Mouse (Mus musculus) G1E (cell line): Measurements from ENCODE around the gene Anxa9. TPM values are rescaled to one million over a fixed set of nuclear protein-coding genes. Genes with fewer than 3 reads are reported as not detected.

Source experiments
- ATAC-seq: 2 replicates; pipeline ENCODE4 v1.8.0; 2016; ENCODE audit warnings: mild to moderate bottlenecking; ENCODE audit not compliant: insufficient number of reproducible peaks, poor library complexity, low FRiP score, severe bottlenecking; ENCODE audit errors: extremely low read depth
- DNase-seq: peaks from one replicate; pipeline ENCODE4 v3.0.0; 2012; ENCODE audit warnings: low spot score
- H3K27me3 ChIP-seq: 2 replicates; pipeline ENCODE4 v1.6.1; 2012; ENCODE audit warnings: mild to moderate bottlenecking, low read length, inconsistent platforms; ENCODE audit not compliant: insufficient read depth
- H3K36me3 ChIP-seq: replicated peaks from 2 replicates; pipeline ENCODE3; 2012; ENCODE audit warnings: mild to moderate bottlenecking, inconsistent platforms
- H3K4me1 ChIP-seq: 2 replicates; pipeline ENCODE4 v1.6.1; 2012; ENCODE audit warnings: low read depth, low read length, inconsistent platforms, mixed read lengths; ENCODE audit not compliant: insufficient read depth
- H3K4me3 ChIP-seq: 2 replicates; pipeline ENCODE4 v1.5.1; 2012; ENCODE audit warnings: low read depth, mild to moderate bottlenecking, inconsistent platforms, low read length, moderate library complexity, mixed read lengths
- H3K9me3 ChIP-seq: replicated peaks from 2 replicates; pipeline ENCODE4 v1.6.1; 2012; ENCODE audit warnings: inconsistent platforms
- CTCF ChIP-seq: IDR thresholded peaks from 2 replicates; pipeline ENCODE4 v1.5.1; 2012; ENCODE audit warnings: low read depth, low read length, inconsistent platforms, mixed read lengths
- GATA1 ChIP-seq: IDR thresholded peaks from 2 replicates; pipeline ENCODE4 v1.6.1; 2012; ENCODE audit warnings: borderline replicate concordance, low read length, inconsistent platforms, mixed read lengths
- GATA2 ChIP-seq: IDR thresholded peaks from 2 replicates; pipeline ENCODE4 v1.6.1; 2012; ENCODE audit warnings: low read depth, low read length, inconsistent platforms, borderline replicate concordance
- POLR2AphosphoS5 ChIP-seq: IDR thresholded peaks from 2 replicates; pipeline ENCODE4 v1.6.1; 2012; ENCODE audit warnings: low read depth, low read length, inconsistent platforms; ENCODE audit not compliant: insufficient replicate concordance
- TAL1 ChIP-seq: conservative IDR thresholded peaks from 2 replicates; pipeline ENCODE4 v1.6.1; 2012; ENCODE audit warnings: low read depth, low read length, inconsistent platforms, mixed read lengths
- polyA plus RNA-seq: library from polyadenylated mRNA; stranded (reverse); fragments of >175 nt; gene quantifications from 2 replicates; pipeline ENCODE4 v1.2.3, GENCODE M21; 2012
- total RNA-seq, 2 experiments: library from RNA; stranded (forward) in 1 of 2; stranded (reverse) in 1 of 2; fragments of 200-1000 nt in 1 of 2; fragments of >200 nt in 1 of 2; fragmentation: Nextera tagmentation in 1 of 2; gene quantifications; 2 replicates each; pipeline ENCODE4 v1.2.3; 2014 to 2017

Anxa9 gene
- total and polyA plus RNA-seq, 3 experiments, result 1.4 to 29.8 (median 9.4) TPM

GRCm38 (mm10) chr3:95301204-95301796 lies 5.7 kb downstream of the Anxa9 start:
- no peak for ATAC-seq
- DNase-seq, result no peak
- Histone ChIP-seq H3K4me3 (no peak overlapping the region), H3K4me1 (peaks cover 18% of the 10 kb centered on the region), H3K9me3 (no peaks in the 10 kb centered on the region), H3K27me3 (no peaks in the 10 kb centered on the region), H3K36me3 (peaks cover 93% of the 10 kb centered on the region)
- TF ChIP-seq GATA1 (no peak), TAL1 (no peak), CTCF (no peak), GATA2 (no peak), POLR2AphosphoS5 (no peak)

- DNase-seq (no peak), ATAC-seq (no peak)
- no peak for TF ChIP-seq CTCF
- no peak for TF ChIP-seq TAL1
- TF ChIP-seq GATA1, result no peak
- TF ChIP-seq GATA2, result no peak
- TF ChIP-seq POLR2AphosphoS5, result no peak
- H3K4me3 ChIP-seq, result no peak overlapping the region
- H3K9me3 ChIP-seq, result no peaks in the 10 kb centered on the region
- H3K4me1 ChIP-seq, result peaks cover 48% of the 10 kb centered on the region
- no peaks in the 10 kb centered on the region for H3K27me3 ChIP-seq
- peaks cover 99% of the 10 kb centered on the region for H3K36me3 ChIP-seq
Observed at GRCm38 (mm10) chr3:95298018-95298417, 9.0 kb downstream of the Anxa9 start.

GRCm38 (mm10) chr3:95296103-95296469 lies 10.9 kb downstream of the Anxa9 start:
- ATAC-seq (no peak), DNase-seq (peak; percentile 72)
- peaks cover 97% of the 10 kb centered on the region for H3K36me3 ChIP-seq
- peaks cover 53% of the 10 kb centered on the region for H3K4me1 ChIP-seq
- H3K4me3 ChIP-seq, result no peak overlapping the region
- TF ChIP-seq TAL1 (no peak), CTCF (peak; percentile 63)
- H3K27me3 ChIP-seq, result no peaks in the 10 kb centered on the region
- no peaks in the 10 kb centered on the region for H3K9me3 ChIP-seq

- Histone ChIP-seq H3K4me1 (peaks cover 53% of the 10 kb centered on the region), H3K9me3 (no peaks in the 10 kb centered on the region), H3K4me3 (no peak overlapping the region), H3K27me3 (no peaks in the 10 kb centered on the region), H3K36me3 (peaks cover 97% of the 10 kb centered on the region)
- ATAC-seq (no peak), DNase-seq (no peak)
- TF ChIP-seq GATA1, result no peak
- no peak for TF ChIP-seq TAL1
- TF ChIP-seq GATA2, result no peak
- no peak for TF ChIP-seq CTCF
- TF ChIP-seq POLR2AphosphoS5, result no peak
Observed at GRCm38 (mm10) chr3:95295321-95296102, 11.5 kb downstream of the Anxa9 start.

GRCm38 (mm10) chr3:95294718-95295117 lies 12.3 kb downstream of the Anxa9 start:
- ATAC-seq (no peak), DNase-seq (no peak)
- no peaks in the 10 kb centered on the region for H3K9me3 ChIP-seq
- no peak for TF ChIP-seq CTCF
- no peak for TF ChIP-seq TAL1
- no peak for TF ChIP-seq POLR2AphosphoS5
- no peak for TF ChIP-seq GATA2
- TF ChIP-seq GATA1, result no peak
- H3K27me3 ChIP-seq, result no peaks in the 10 kb centered on the region
- peaks cover 97% of the 10 kb centered on the region for H3K36me3 ChIP-seq
- no peak overlapping the region for H3K4me3 ChIP-seq
- peaks cover 53% of the 10 kb centered on the region for H3K4me1 ChIP-seq

GRCm38 (mm10) chr3:95294316-95294715 lies 12.7 kb downstream of the Anxa9 start:
- TF ChIP-seq CTCF (no peak), GATA1 (no peak), TAL1 (no peak), POLR2AphosphoS5 (no peak), GATA2 (no peak)
- no peak for DNase-seq
- Histone ChIP-seq H3K36me3 (peaks cover 97% of the 10 kb centered on the region), H3K27me3 (no peaks in the 10 kb centered on the region), H3K9me3 (no peaks in the 10 kb centered on the region), H3K4me1 (peaks cover 53% of the 10 kb centered on the region), H3K4me3 (no peak overlapping the region)
- no peak for ATAC-seq
